Mouse (Mus musculus) left cerebral cortex, postnatal 25 days (tissue): ENCODE results near the gene Pigh. TPM values are rescaled to one million over a fixed set of nuclear protein-coding genes. Genes with fewer than 3 reads are reported as not detected.

ENCODE experiments used
- DNase-seq, 2 experiments: peaks; one replicate each; pipeline ENCODE4 v3.0.0; 2022; ENCODE audit warnings: low spot score in 2 of 2, mixed read lengths in 1 of 2
- intact Hi-C: fragments of 180-260 bp; cut with DNase I; formaldehyde crosslinking; loops from one replicate; pipeline ENCODE4 v1.15.1; 2025
- total RNA-seq, 2 experiments: library from RNA; stranded (reverse); gene quantifications; 2 replicates each; pipeline ENCODE4 v1.2.3; 2021

The Pigh gene
- 10 to 100 TPM in 1 of 2 experiments, 1 to 10 TPM in 1; 9.5 to 11.8 TPM for total RNA-seq

- intact Hi-C loops = no loop called here
- peak; percentile 86 to 91 for DNase-seq
Measured at GRCm38 (mm10) chr12:79089182-79089812, at the start of gene Pigh. Gene Pigh, minus strand, starts transcription at chr12:79089651.

- no peak for DNase-seq
- intact Hi-C loops = no loop called here
Measured at GRCm38 (mm10) chr12:79138999-79139398, 49.5 kb upstream of the Pigh start.

- intact Hi-C loops = no loop called here
- no peak for DNase-seq
Measured at GRCm38 (mm10) chr12:79136949-79137348, 47.5 kb upstream of the Pigh start.

DNA sequence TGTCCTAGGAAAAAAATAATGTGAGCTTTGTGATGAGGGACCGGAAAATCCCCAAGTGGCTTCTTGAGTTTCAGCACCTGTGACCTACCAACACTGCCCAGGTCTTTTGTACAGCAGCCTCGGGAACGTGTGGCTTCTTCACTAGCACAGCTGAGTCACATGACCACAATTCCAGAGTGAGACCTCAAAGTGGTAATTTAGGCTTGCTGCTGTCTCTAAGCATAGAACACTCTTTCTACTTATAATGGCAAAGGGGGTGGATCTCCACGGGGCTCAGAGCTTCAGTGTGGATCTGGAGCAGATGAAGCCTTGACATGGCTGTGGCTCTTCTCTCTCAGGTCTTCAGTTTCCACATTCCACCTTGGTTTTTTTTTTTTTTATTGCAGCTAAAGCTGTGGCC, 45.7 kb upstream of the Pigh start:
- DNase-seq = peak; percentile 14 to 55
- intact Hi-C loops = no loop called here

GRCm38 (mm10) chr12:79134676-79135075, 45.2 kb upstream of the Pigh start:
- DNase-seq = peak in 1 of 2 experiments; percentile 67

GRCm38 (mm10) chr12:79131706-79132460, 42.4 kb upstream of the Pigh start:
- intact Hi-C loops = no loop called here
- no peak for DNase-seq

More at GRCm38 (mm10) chr12:79134676-79135075, 45.2 kb upstream of the Pigh start:
- intact Hi-C loops = no loop called here

GRCm38 (mm10) chr12:79131178-79131675, 41.8 kb upstream of the Pigh start:
- DNase-seq = no peak
- intact Hi-C loops = no loop called here

- intact Hi-C loops = no loop called here
- peak; percentile 73 to 78 for DNase-seq
Measured at GRCm38 (mm10) chr12:79130299-79131177, 41.1 kb upstream of the Pigh start, which contains the start of gene Arg2. Gene Arg2, plus strand, starts transcription at chr12:79130777.

DNA sequence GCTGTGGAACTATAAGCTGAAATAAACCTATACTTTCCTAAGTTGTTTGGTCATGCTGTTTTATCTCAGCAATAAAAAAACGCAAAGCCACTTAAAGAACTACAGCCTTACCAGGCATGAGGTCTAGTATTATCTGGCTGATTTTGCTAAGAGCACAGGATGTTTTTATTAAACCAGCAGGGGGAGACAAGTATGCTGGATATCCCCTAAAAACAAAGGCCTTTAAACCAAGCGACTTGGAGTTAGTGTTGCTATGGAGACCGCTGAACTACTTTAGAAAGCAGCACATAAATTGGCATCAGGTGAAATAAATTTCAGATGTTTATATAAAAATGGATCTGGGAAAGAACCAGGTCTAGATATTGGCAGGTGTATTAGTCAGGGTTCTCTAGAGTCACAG, 33.4 kb upstream of the Pigh start:
- DNase-seq = peak in 1 of 2 experiments; percentile 33
- intact Hi-C loops = no loop called here

- intact Hi-C loops = no loop called here
Measured at GRCm38 (mm10) chr12:79118991-79119390, 29.5 kb upstream of the Pigh start.

GRCm38 (mm10) chr12:79105312-79105711, 15.9 kb upstream of the Pigh start:
- intact Hi-C loops = no loop called here
- no peak for DNase-seq

More at GRCm38 (mm10) chr12:79118991-79119390, 29.5 kb upstream of the Pigh start:
- DNase-seq = no peak

DNA sequence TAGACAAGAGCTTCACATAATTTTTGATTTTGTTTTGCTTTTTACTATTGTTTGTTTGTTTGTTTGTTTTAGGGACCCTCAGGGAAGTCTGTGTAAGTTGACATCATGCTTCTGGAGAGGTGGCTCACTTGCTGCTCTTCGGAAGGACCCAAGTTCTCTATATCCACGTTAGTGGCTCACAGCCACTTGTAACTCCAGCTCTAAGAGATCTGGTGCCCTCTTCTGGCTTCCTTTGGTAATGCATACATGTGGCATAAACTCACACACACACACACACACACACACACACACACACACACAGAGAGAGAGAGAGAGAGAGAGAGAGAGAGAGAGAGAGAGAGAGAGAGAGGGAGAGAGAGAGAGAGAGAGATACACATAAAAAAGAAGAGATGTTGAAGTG, 15.1 kb upstream of the Pigh start:
- intact Hi-C loops = no loop called here

DNA sequence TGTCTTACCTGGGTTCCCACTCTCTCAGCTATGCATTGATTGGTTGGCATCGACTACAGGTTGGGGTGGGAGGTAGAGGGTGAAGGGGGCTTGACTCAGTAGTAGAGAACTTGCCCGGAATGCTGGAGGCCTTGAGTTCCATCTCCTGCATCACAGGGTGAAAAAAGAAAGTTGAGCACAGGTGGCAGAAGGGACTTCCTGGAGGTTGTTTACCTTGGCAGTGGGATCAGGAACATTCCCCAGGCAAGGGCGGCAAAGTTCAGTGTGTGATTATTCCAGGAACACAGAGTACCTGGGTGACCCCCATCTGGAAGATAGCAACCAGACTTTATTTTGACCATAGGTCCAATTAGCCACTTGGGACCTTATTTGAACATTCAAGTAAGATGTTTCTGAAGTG, 14.3 kb upstream of the Pigh start:
- intact Hi-C loops = no loop called here
- DNase-seq = no peak

More for the DNA sequence above, 15.1 kb upstream of the Pigh start:
- no peak for DNase-seq

- DNase-seq = peak; percentile 26 to 57
- intact Hi-C loops = loop anchor here (1.0 to 5.0 kb wide), 2 partner anchors 179 to 235 kb away; partner anchors contain the start of genes Atp6v1d and Eif2s1
Measured at GRCm38 (mm10) chr12:79097106-79097752, 7.8 kb upstream of the Pigh start.

DNA sequence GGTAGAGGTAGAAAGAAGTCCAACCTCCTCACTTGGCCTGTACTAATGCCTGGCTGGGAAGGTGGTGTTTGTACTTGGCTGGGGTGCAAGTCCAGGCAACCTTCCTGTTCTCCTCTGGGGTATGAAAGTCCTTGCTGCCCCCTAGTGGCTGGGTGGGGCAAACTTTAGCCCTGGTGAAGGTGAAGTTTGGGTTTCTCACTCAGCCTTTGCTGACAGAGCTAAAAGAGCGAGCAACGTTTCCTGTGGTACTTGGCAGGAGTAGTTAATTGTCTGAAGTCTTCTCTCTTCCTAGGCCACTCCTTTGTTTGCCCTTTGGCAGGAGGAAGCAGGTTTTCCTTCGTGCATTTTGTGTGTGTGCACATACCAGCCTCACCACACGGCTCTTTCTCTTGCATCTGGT, 3.1 kb upstream of the Pigh start:
- peak; percentile 37 to 47 for DNase-seq
- intact Hi-C loops = loop anchor here (1.0 kb wide), 2 partner anchors 69 to 174 kb away; no protein-coding TSS in a partner anchor

GRCm38 (mm10) chr12:79073362-79073761, 16.1 kb downstream of the Pigh start:
- DNase-seq = no peak
- intact Hi-C loops = no loop called here

- DNase-seq = no peak
- intact Hi-C loops = no loop called here
Measured at GRCm38 (mm10) chr12:79072576-79072975, 16.9 kb downstream of the Pigh start.

- intact Hi-C loops = no loop called here
- DNase-seq = no peak
Measured at GRCm38 (mm10) chr12:79070736-79071333, 18.6 kb downstream of the Pigh start.

- intact Hi-C loops = no loop called here
- no peak for DNase-seq
Measured at GRCm38 (mm10) chr12:79069916-79070315, 19.5 kb downstream of the Pigh start.
